Mouse (Mus musculus): ENCODE results near the gene Klhl7.

DNA sequence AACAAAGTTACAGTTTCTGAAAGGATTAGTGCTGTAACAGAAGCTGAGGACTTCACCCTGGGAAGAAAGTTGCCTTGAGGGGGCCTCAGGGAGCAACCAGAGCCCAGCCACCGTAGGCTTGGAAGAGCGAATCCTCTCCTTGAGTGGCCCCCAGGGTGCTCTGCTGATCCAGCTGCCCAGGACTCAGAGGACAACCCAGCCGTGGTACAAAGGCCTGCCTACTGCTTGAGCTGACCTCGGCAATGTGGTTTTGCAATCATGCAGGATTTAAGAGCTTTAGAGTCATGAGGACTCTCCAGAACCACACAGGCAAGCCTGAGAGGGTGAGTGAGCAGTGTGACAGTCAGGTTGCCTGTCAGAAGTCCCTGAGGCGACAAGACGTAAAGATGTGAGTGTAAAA is 28.4 kb upstream of the Klhl7 start:
- TF ChIP-seq CTCF (IDR thresholded peaks at IDR 0.05; ENCODE audit: low read depth, low read length): no peak
- TF ChIP-seq GATA1 (IDR thresholded peaks at IDR 0.05; ENCODE audit: borderline replicate concordance, low read length): no peak
- no peak for TF ChIP-seq GATA2 (IDR thresholded peaks at IDR 0.05; ENCODE audit: borderline replicate concordance, low read depth, low read length)
- no peak for TF ChIP-seq POLR2AphosphoS5 (IDR thresholded peaks at IDR 0.05; ENCODE audit: insufficient replicate concordance, low read depth, low read length)
- TF ChIP-seq TAL1 (conservative IDR thresholded peaks at IDR 0.05; ENCODE audit: low read depth, low read length): no peak
